Mouse (Mus musculus): ENCODE data around the gene Acad12.

GRCm38 (mm10) chr5:121566035-121566681, 52.6 kb downstream of the Acad12 start:
- TF ChIP-seq POLR2A (IDR thresholded peaks at IDR 0.05; ENCODE audit: insufficient read depth, low read depth, low read length) (no peak), CTCF (IDR thresholded peaks at IDR 0.05; ENCODE audit: insufficient read depth, low read depth, low read length) (no peak)

Data from olfactory bulb, adult 2 months (tissue).